Mouse (Mus musculus) stomach, embryonic 16.5 days (tissue): ENCODE results near the gene Dlg4. TPM values are rescaled to one million over a fixed set of nuclear protein-coding genes. Genes with fewer than 3 reads are reported as not detected.
A peak's percentile ranks its signal among the peaks of the same experiment; 100 is the strongest.

ENCODE experiments used
- ATAC-seq: fragments of 200-750 bp; cut with Nextera tagmentation; 2 replicates; pipeline ENCODE4 v1.8.0; 2017; ENCODE audit warnings: moderate number of reproducible peaks, moderate TSS enrichment; ENCODE audit not compliant: insufficient read depth, low FRiP score
- H3K27ac ChIP-seq: fragments of 300-500 bp; sonication (generic); 2 replicates; pipeline ENCODE4 v1.5.1; 2014; ENCODE audit warnings: low read length
- H3K27me3 ChIP-seq: fragments of 300-500 bp; sonication (generic); 2 replicates; pipeline ENCODE4 v1.6.1; 2014; ENCODE audit warnings: low read length, control low read depth, mixed read lengths; ENCODE audit not compliant: control insufficient read depth, insufficient read depth
- H3K36me3 ChIP-seq: fragments of 300-500 bp; sonication (generic); 2 replicates; pipeline ENCODE4 v1.6.1; 2014; ENCODE audit warnings: low read length; ENCODE audit not compliant: control insufficient read depth, insufficient read depth
- H3K4me1 ChIP-seq: fragments of 300-500 bp; sonication (generic); 2 replicates; pipeline ENCODE4 v1.6.1; 2014; ENCODE audit warnings: low read length, control low read depth, mixed read lengths; ENCODE audit not compliant: control insufficient read depth, insufficient read depth
- H3K4me2 ChIP-seq: fragments of 300-500 bp; sonication (generic); 2 replicates; pipeline ENCODE4 v1.6.1; 2014; ENCODE audit warnings: low read depth, low read length, mixed read lengths
- H3K4me3 ChIP-seq: fragments of 300-500 bp; sonication (generic); replicated peaks from 2 replicates; pipeline ENCODE4 v1.5.1; 2014; ENCODE audit warnings: mild to moderate bottlenecking, low read length
- H3K9ac ChIP-seq: fragments of 300-500 bp; sonication (generic); 2 replicates; pipeline ENCODE4 v1.6.1; 2014; ENCODE audit warnings: low read length
- H3K9me3 ChIP-seq: fragments of 300-500 bp; sonication (generic); replicated peaks from 2 replicates; pipeline ENCODE4 v1.6.1; 2016; ENCODE audit warnings: low read length, control low read depth; ENCODE audit not compliant: control insufficient read depth
- WGBS: fragments of 180-500 bp; shearing (Covaris S2); extraction: QIAGEN DNeasy Blood & Tissue Kit; methylation state at CpG from one replicate; pipeline ENCODE4 v1.1.7; 2014; 5-methylcytosine and 5-hydroxymethylcytosine counted together
- polyA plus RNA-seq: library from polyadenylated mRNA; unstranded; fragments of >200 nt; fragmentation: Nextera tagmentation; extraction: Ambion mirVana; gene quantifications from 2 replicates; pipeline ENCODE4 v1.2.1, GENCODE M21; 2015

The Dlg4 gene
- polyA plus RNA-seq, 1 experiment from 2014 or later: 9.0 TPM

DNA sequence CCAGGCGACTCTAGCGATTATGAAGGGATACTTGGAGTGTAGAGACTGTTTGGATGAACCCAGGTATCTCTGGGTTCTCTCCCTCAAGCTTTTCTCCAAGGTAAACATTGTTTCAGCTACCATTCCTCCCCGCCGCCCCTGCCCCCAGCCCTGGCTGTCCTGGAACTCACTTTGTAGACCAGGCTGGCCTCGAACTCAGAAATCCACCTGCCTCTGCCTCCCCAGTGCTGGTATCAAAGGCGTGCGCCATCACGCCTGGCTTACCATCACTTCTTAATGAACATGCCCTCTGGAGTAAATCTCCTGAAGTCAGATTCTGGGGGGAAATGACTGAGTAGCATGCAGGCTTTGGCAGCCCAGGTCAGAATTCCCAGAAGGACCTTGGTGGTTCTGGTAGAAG, 34.5 kb upstream of the Dlg4 start, which contains the start of gene Elp5:
Gene Elp5, minus strand, starts transcription at position 293 of the 400 bp plus-strand sequence.
- Histone ChIP-seq H3K9me3 (no peaks in the 10 kb centered on the region), H3K4me1 (peaks cover 16% of the 10 kb centered on the region), H3K4me2 (peak within 1 kb of the TSS; percentile 76), H3K27ac (peak within 1 kb of the TSS; percentile 99), H3K9ac (peak within 1 kb of the TSS; percentile 99), H3K4me3 (peak within 1 kb of the TSS; percentile 94), H3K27me3 (no peaks in the 10 kb centered on the region), H3K36me3 (peaks cover 14% of the 10 kb centered on the region)
- no peak for ATAC-seq
- WGBS: 38% methylated on average over 8 of the region's 8 CpGs

DNA sequence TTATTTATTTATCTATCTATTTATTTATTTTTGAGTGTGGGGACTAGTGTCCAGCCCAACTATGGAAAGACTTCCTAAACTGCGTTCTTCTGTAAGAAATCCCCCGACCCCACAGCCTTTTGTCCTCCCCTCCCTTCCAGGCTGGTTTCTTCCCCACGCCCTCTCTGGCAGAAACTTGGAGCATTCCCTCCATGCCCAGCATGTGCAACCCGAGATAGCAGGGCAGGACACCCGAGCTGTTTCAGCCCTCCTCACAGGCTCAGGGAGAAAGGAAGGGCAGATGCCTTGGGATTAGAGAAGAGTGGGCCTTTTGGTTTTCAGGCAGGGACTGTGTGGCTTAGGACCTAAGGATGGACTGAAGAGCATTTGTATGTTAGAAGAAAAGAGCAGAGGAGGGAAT, 33.9 kb upstream of the Dlg4 start:
- H3K27ac ChIP-seq: 0 out of 2 replicates have a peak overlapping the region, but pooled peaks have one; percentile 7
- peaks cover 14% of the 10 kb centered on the region for H3K36me3 ChIP-seq
- WGBS: 14% methylated on average over 5 of the region's 5 CpGs
- ATAC-seq: no peak
- H3K9ac ChIP-seq: peak overlapping the region; percentile 99
- H3K9me3 ChIP-seq: no peaks in the 10 kb centered on the region
- peak overlapping the region; percentile 76 for H3K4me2 ChIP-seq
- H3K4me3 ChIP-seq: peak overlapping the region; percentile 94; the same call in 1 of the 2 replicates
- H3K27me3 ChIP-seq: no peaks in the 10 kb centered on the region
- H3K4me1 ChIP-seq: peaks cover 16% of the 10 kb centered on the region

DNA sequence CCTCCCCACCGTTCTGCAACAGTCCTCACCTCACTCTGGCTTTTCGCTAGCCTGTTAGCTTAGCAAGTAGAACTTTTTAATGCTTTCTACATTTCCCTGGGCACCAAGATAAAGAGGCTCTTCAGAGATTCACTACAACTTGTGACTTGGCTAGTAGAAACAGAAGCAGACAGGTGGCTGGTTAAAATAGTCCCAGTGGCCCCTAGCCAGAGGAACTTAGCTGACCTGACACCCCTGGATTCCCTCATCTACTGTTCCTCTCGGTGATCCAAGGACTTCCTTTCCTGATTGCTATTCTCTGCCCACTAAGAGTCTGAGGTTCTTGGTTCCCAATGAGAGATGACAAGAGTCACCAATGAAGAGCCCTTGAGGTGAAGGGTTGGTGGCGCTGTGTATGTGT, 33.4 kb upstream of the Dlg4 start:
- Histone ChIP-seq H3K9me3 (no peaks in the 10 kb centered on the region), H3K4me2 (no peak overlapping the region; the same call in 1 of the 2 replicates), H3K4me1 (peaks cover 16% of the 10 kb centered on the region), H3K9ac (peak overlapping the region; percentile 99), H3K27me3 (no peaks in the 10 kb centered on the region), H3K27ac (0 out of 2 replicates have a peak overlapping the region, but pooled peaks have one; percentile 7), H3K4me3 (no peak overlapping the region), H3K36me3 (peaks cover 15% of the 10 kb centered on the region)
- ATAC-seq: no peak
- WGBS: 85% methylated on average over 4 of the region's 4 CpGs

DNA sequence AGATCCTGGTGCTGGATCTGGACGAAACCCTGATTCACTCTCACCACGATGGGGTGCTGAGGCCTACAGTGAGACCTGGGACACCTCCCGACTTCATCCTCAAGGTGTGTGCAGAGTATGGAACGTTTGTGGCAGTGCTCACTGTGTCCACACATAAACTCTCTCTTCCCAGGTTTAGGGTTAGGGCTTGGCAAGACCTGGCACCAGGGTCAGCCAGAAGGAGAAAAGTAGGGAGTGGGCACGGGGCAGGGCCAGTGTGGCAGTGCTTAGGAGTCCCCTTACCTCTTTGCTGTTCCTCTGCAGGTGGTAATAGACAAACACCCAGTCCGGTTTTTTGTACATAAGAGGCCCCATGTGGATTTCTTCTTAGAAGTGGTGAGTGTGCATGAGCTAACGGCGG, 32.3 kb upstream of the Dlg4 start:
- H3K4me3 ChIP-seq: no peak overlapping the region

DNA sequence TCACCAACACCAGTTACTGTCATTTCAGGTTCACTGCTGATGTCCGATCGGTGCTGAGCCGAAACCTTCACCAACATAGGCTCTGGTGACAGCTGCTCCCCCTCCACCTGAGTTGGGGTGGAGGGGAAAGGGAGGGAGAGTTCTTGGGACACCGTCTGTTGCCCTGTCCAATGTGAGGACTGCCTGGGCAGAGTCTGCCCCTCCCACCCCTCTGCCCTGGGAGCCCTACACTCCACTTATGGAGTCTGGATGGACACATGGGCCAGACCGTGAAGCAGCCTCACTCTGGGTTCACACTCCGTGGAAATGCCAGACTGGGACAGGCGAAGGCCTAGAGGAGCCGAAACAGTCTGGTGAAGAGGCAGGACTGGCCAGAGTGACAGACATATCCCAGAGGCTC, 26.8 kb upstream of the Dlg4 start:
- Histone ChIP-seq H3K27me3 (no peaks in the 10 kb centered on the region), H3K4me1 (peaks cover 22% of the 10 kb centered on the region), H3K4me3 (no peak overlapping the region), H3K4me2 (no peak overlapping the region), H3K9ac (no peak overlapping the region), H3K36me3 (peaks cover 32% of the 10 kb centered on the region), H3K9me3 (no peaks in the 10 kb centered on the region), H3K27ac (peak overlapping the region; percentile 96)
- no peak for ATAC-seq
- 92% methylated on average over 8 of the region's 8 CpGs for WGBS

More for the DNA sequence above, 32.3 kb upstream of the Dlg4 start:
- Histone ChIP-seq H3K36me3 (peaks cover 25% of the 10 kb centered on the region), H3K4me1 (peaks cover 15% of the 10 kb centered on the region), H3K9ac (no peak overlapping the region), H3K27me3 (no peaks in the 10 kb centered on the region), H3K9me3 (no peaks in the 10 kb centered on the region), H3K27ac (no peak overlapping the region), H3K4me2 (no peak overlapping the region)
- 88% methylated on average over 8 of the region's 8 CpGs for WGBS
- no peak for ATAC-seq

DNA sequence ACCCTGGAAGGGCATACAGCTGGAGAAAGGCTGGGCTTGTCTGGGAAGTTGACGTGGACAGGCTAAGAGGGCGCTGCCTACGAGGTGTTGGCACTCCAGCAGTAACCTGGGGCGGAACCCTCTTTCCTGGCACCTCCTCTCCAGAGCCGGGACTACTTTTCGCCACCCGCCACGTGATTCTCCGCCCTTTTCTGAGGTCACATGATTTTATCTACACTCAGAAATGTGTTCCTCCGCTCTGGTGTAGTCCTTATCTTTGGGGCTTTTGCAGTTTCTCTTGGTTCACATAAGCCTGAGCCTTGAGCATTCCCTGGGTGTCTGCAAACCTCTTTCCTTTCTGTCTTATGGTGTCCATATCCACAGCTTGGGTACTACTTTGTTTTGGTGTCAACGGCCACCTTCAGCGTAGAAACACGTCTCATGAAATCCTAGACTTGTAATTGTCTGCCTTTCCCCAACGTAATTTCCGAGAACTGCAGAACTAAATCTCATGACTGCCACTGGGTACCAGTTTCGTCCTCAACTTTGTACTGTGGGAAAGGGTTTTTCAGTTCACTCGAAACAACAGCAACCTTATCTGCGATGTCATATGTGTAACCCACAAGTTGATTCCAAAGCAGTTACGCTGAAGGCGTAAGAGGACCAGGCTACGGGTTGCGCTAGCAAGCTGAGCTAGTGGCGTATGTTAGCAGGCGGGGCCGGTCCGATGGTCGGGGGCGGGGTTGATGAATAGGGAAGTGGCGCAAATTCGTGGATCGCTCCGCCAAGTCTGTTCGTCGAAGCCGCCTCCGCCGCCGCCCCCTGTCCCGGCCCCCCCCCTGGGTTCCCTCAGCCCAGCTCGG, 25.7 kb upstream of the Dlg4 start, which contains the start of gene Gabarap:
Gene Gabarap, plus strand, starts transcription at position 294 of the 842 bp plus-strand sequence.
- Histone ChIP-seq H3K9ac (peak within 1 kb of the TSS; percentile 98), H3K27me3 (no peaks in the 10 kb centered on the region), H3K36me3 (peaks cover 28% of the 10 kb centered on the region), H3K4me2 (peak within 1 kb of the TSS; percentile 73), H3K27ac (peak within 1 kb of the TSS; percentile 96), H3K9me3 (no peaks in the 10 kb centered on the region), H3K4me1 (peaks cover 24% of the 10 kb centered on the region), H3K4me3 (peak within 1 kb of the TSS; percentile 96)
- peak; percentile 75 for ATAC-seq
- WGBS: under 1% methylated on average over 40 of the region's 40 CpGs

DNA sequence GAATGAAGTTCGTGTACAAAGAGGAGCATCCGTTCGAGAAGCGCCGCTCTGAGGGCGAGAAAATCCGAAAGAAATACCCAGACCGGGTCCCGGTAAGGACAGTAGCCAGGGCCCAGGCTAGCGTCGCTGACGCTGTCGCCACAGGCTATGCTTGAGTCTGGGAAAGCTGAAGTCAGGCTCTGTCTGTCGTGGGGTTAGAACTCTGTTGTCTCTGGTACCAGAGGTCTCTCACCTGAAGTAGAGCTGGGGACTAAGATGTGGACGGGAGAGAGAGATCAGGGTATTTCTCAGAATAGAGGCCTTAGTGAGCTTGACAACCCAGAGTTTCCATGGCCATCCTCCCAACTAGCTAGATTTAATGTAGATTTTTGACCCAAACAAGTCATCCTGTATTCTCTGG, 25.0 kb upstream of the Dlg4 start:
- Histone ChIP-seq H3K9ac (peak overlapping the region; percentile 98), H3K36me3 (peaks cover 28% of the 10 kb centered on the region), H3K27ac (peak overlapping the region; percentile 96), H3K4me1 (peaks cover 24% of the 10 kb centered on the region), H3K27me3 (no peaks in the 10 kb centered on the region), H3K4me3 (peak overlapping the region; percentile 96), H3K4me2 (peak overlapping the region; percentile 73), H3K9me3 (no peaks in the 10 kb centered on the region)
- no peak for ATAC-seq
- WGBS: under 1% methylated on average over 15 of the region's 15 CpGs

DNA sequence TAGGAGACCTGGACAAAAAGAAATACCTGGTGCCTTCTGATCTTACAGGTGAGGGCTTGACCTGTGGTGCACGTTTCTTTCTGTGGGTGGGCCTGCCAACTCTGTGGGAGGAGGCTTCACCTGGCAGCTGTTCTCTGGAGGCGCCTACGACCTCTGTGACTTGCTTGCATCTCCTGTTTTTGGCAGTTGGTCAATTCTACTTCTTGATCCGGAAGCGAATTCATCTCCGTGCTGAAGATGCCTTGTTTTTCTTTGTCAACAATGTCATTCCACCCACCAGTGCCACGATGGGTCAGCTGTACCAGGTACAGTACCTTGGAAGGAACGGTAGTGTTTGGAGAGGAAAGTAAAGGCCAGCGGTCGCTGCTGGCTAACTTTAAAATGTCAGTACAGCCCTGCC, 24.3 kb upstream of the Dlg4 start:
- Histone ChIP-seq H3K9ac (peak overlapping the region; percentile 98), H3K4me3 (peak overlapping the region; percentile 96), H3K36me3 (peaks cover 26% of the 10 kb centered on the region), H3K4me2 (peak overlapping the region; percentile 73), H3K9me3 (no peaks in the 10 kb centered on the region), H3K27me3 (no peaks in the 10 kb centered on the region), H3K27ac (no peak overlapping the region), H3K4me1 (peaks cover 24% of the 10 kb centered on the region)
- no peak for ATAC-seq
- 74% methylated on average over 10 of the region's 10 CpGs for WGBS

DNA sequence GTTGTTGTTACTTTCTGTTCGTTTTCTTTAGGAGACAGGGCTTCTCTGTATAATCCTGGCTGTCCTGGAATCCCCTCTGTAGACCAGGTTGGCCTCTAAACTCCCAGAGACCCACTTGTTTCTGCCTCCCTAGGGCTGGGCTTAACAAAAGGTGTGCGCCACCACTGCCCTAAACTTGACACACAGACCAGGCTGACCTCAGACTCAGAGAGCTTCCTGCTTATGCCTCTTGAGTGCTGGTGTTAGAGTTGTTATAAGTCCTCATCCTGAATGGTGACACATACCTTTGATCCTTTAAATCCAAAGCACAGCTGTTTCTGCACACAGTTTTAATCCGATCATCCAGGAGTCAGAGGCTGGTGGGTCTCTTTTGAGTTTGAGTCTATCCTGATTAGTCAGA, 23.8 kb upstream of the Dlg4 start:
- peaks cover 27% of the 10 kb centered on the region for H3K4me1 ChIP-seq
- H3K36me3 ChIP-seq: peaks cover 26% of the 10 kb centered on the region
- ATAC-seq: no peak
- H3K27me3 ChIP-seq: no peaks in the 10 kb centered on the region
- peak overlapping the region; percentile 98 for H3K9ac ChIP-seq
- 85% methylated on average over 3 of the region's 3 CpGs for WGBS
- peak overlapping the region; percentile 96; the same call in 1 of the 2 replicates for H3K4me3 ChIP-seq
- H3K27ac ChIP-seq: no peak overlapping the region
- H3K4me2 ChIP-seq: peak overlapping the region; percentile 73
- H3K9me3 ChIP-seq: no peaks in the 10 kb centered on the region
